Mouse (Mus musculus) spleen, embryonic (tissue): ENCODE measurements around the gene Adgrg1.

Source experiments
- CTCF ChIA-PET: fragments of 350-600 bp; sonication (Branson Sonifier 250); formaldehyde crosslinking; loops from one replicate; lab custom pipeline; 2022; lab: Charles Lee

Gene Adgrg1

GRCm38 (mm10) chr8:94974467-94975165, at the start of gene Adgrg1:
Gene Adgrg1 (plus strand): TSS chr8:94974751.
- CTCF ChIA-PET, result interaction anchor here (0.6 to 0.9 kb wide), 2 partner anchors 14 to 163 kb away, joined by 4 to 7 read pairs; no protein-coding TSS in a partner anchor

GRCm38 (mm10) chr8:94928227-94928626, 46.3 kb upstream of the Adgrg1 start:
- CTCF ChIA-PET, result no interaction called here

- CTCF ChIA-PET, result no interaction called here
These were observed 40.6 kb upstream of the Adgrg1 start for GRCm38 (mm10) chr8:94933918-94934317.

GRCm38 (mm10) chr8:94935172-94935571, 39.4 kb upstream of the Adgrg1 start:
- CTCF ChIA-PET, result no interaction called here

- CTCF ChIA-PET, result interaction anchor here (0.8 kb wide), 1 partner anchor 12 kb away, joined by 3 read pairs; no protein-coding TSS in a partner anchor
These were observed 32.0 kb upstream of the Adgrg1 start for GRCm38 (mm10) chr8:94942566-94942965.

GRCm38 (mm10) chr8:94945185-94945584, 29.4 kb upstream of the Adgrg1 start:
- CTCF ChIA-PET, result interaction anchor here (0.6 to 0.7 kb wide), 2 partner anchors 85 to 674 kb away, joined by 3 to 4 read pairs; no protein-coding TSS in a partner anchor

- CTCF ChIA-PET, result no interaction called here
These were observed 26.1 kb upstream of the Adgrg1 start for GRCm38 (mm10) chr8:94948421-94948820.

GRCm38 (mm10) chr8:94949010-94949409, 25.5 kb upstream of the Adgrg1 start:
- CTCF ChIA-PET, result no interaction called here

GRCm38 (mm10) chr8:94950046-94950445, 24.5 kb upstream of the Adgrg1 start:
- CTCF ChIA-PET, result interaction anchor here (1.0 kb wide), 1 partner anchor 51 kb away, joined by 5 read pairs; no protein-coding TSS in a partner anchor

- CTCF ChIA-PET, result interaction anchor here (1.0 kb wide), 1 partner anchor 51 kb away, joined by 5 read pairs; no protein-coding TSS in a partner anchor
These were observed 24.1 kb upstream of the Adgrg1 start for GRCm38 (mm10) chr8:94950458-94950857.

GRCm38 (mm10) chr8:94952086-94952485, 22.5 kb upstream of the Adgrg1 start:
- CTCF ChIA-PET, result no interaction called here

GRCm38 (mm10) chr8:94953624-94954367, 20.8 kb upstream of the Adgrg1 start:
- CTCF ChIA-PET, result no interaction called here

- CTCF ChIA-PET, result no interaction called here
These were observed 20.2 kb upstream of the Adgrg1 start for GRCm38 (mm10) chr8:94954368-94954737.

- CTCF ChIA-PET, result interaction anchor here (0.5 kb wide), 1 partner anchor 96 kb away, joined by 3 read pairs; no protein-coding TSS in a partner anchor
These were observed 19.4 kb upstream of the Adgrg1 start for GRCm38 (mm10) chr8:94954921-94955758.

- CTCF ChIA-PET, result no interaction called here
These were observed 18.4 kb upstream of the Adgrg1 start for GRCm38 (mm10) chr8:94956078-94956574.

GRCm38 (mm10) chr8:94962201-94962600, 12.3 kb upstream of the Adgrg1 start:
- CTCF ChIA-PET, result no interaction called here

- CTCF ChIA-PET, result interaction anchor here (0.6 kb wide), 1 partner anchor 239 kb away, joined by 5 read pairs; no protein-coding TSS in a partner anchor
These were observed 9.7 kb upstream of the Adgrg1 start for GRCm38 (mm10) chr8:94964828-94965227.

- CTCF ChIA-PET, result interaction anchor here (0.6 to 0.9 kb wide), 2 partner anchors 28 to 122 kb away, joined by 3 to 4 read pairs; no protein-coding TSS in a partner anchor
These were observed 8.0 kb upstream of the Adgrg1 start for GRCm38 (mm10) chr8:94966578-94966977.

- CTCF ChIA-PET, result interaction anchor here (0.6 kb wide), 1 partner anchor 121 kb away, joined by 3 read pairs; no protein-coding TSS in a partner anchor
These were observed 7.5 kb upstream of the Adgrg1 start for GRCm38 (mm10) chr8:94967071-94967470.

GRCm38 (mm10) chr8:94967554-94967953, 7.0 kb upstream of the Adgrg1 start:
- CTCF ChIA-PET, result no interaction called here

- CTCF ChIA-PET, result no interaction called here
These were observed 1.3 kb upstream of the Adgrg1 start for GRCm38 (mm10) chr8:94973270-94973669.
